Mouse (Mus musculus) liver, postnatal 0 days (tissue): ENCODE results near the gene Lfng.

Source experiments
- CTCF ChIP-seq: sonication (generic); IDR thresholded peaks from 2 replicates; pipeline ENCODE4 v1.5.1; 2016; ENCODE audit warnings: antibody characterized with exemption, low read depth
- EP300 ChIP-seq: IDR thresholded peaks from 2 replicates; pipeline ENCODE4 v1.6.1; 2016; ENCODE audit warnings: antibody characterized with exemption, low read depth, mild to moderate bottlenecking

GRCm38 (mm10) chr5:140567321-140567720, 39.8 kb upstream of the Lfng start:
- TF ChIP-seq CTCF (no peak), EP300 (no peak)
